Mouse (Mus musculus): ENCODE results near the gene Gpatch8. TPM values are rescaled to one million over a fixed set of nuclear protein-coding genes. Genes with fewer than 3 reads are reported as not detected.

Gene Gpatch8
- polyA plus RNA-seq, 1 experiment from 2014 or later: 42.5 TPM

GRCm38 (mm10) chr11:102478671-102479070 lies 77.5 kb downstream of the Gpatch8 start:
- no peaks in the 10 kb centered on the region for H3K4me1 ChIP-seq (ENCODE audit: control insufficient read depth, insufficient read depth, low read length)
- ATAC-seq (ENCODE audit: low FRiP score) (no peak), DNase-seq (ENCODE audit: low spot score, missing footprints) (no peak)
- no peak overlapping the region for H3K4me2 ChIP-seq
- no peaks in the 10 kb centered on the region for H3K9me3 ChIP-seq (ENCODE audit: control insufficient read depth, low read length)
- no peaks in the 10 kb centered on the region for H3K27me3 ChIP-seq (ENCODE audit: control insufficient read depth, insufficient read depth, low read length)
- peaks cover 26% of the 10 kb centered on the region for H3K36me3 ChIP-seq (ENCODE audit: control insufficient read depth, insufficient read depth, low read length)
- no peak overlapping the region for H3K9ac ChIP-seq (ENCODE audit: low read length)
- WGBS: 93% methylated on average over 3 of the region's 3 CpGs
- H3K27ac ChIP-seq (ENCODE audit: low read depth, low read length): no peak overlapping the region
- H3K4me3 ChIP-seq (ENCODE audit: low read depth, low read length): no peak overlapping the region

- Histone ChIP-seq H3K36me3 (ENCODE audit: control insufficient read depth, insufficient read depth, low read length) (peaks cover 12% of the 10 kb centered on the region), H3K4me1 (ENCODE audit: control insufficient read depth, insufficient read depth, low read length) (no peaks in the 10 kb centered on the region), H3K4me3 (ENCODE audit: low read depth, low read length) (no peak overlapping the region), H3K27me3 (ENCODE audit: control insufficient read depth, insufficient read depth, low read length) (no peaks in the 10 kb centered on the region), H3K27ac (ENCODE audit: low read depth, low read length) (no peak overlapping the region), H3K9ac (ENCODE audit: low read length) (no peak overlapping the region), H3K9me3 (ENCODE audit: control insufficient read depth, low read length) (no peaks in the 10 kb centered on the region), H3K4me2 (no peak overlapping the region)
- WGBS: 96% methylated on average over 3 of the region's 3 CpGs
- no peak for ATAC-seq (ENCODE audit: low FRiP score)
- DNase-seq (ENCODE audit: low spot score, missing footprints): no peak
These were observed 81.2 kb downstream of the Gpatch8 start for GRCm38 (mm10) chr11:102475027-102475426.

GRCm38 (mm10) chr11:102469648-102470357 lies 86.4 kb downstream of the Gpatch8 start, which contains the start of gene Itga2b:
Itga2b (minus strand) TSS chr11:102470122.
- H3K9me3 ChIP-seq (ENCODE audit: control insufficient read depth, low read length): no peaks in the 10 kb centered on the region
- H3K27me3 ChIP-seq (ENCODE audit: control insufficient read depth, insufficient read depth, low read length): peaks cover 1% of the 10 kb centered on the region; the same call in 1 of the 2 replicates
- H3K9ac ChIP-seq (ENCODE audit: low read length): no peak within 1 kb of the TSS
- no peak within 1 kb of the TSS for H3K4me2 ChIP-seq
- no peak for ATAC-seq (ENCODE audit: low FRiP score)
- no peak within 1 kb of the TSS for H3K27ac ChIP-seq (ENCODE audit: low read depth, low read length)
- 69% methylated on average over 11 of the region's 11 CpGs for WGBS
- H3K4me3 ChIP-seq (ENCODE audit: low read depth, low read length): no peak within 1 kb of the TSS
- H3K4me1 ChIP-seq (ENCODE audit: control insufficient read depth, insufficient read depth, low read length): peaks cover 12% of the 10 kb centered on the region
- DNase-seq (ENCODE audit: low spot score, missing footprints): no peak
- no peaks in the 10 kb centered on the region for H3K36me3 ChIP-seq (ENCODE audit: control insufficient read depth, insufficient read depth, low read length)

- ATAC-seq (ENCODE audit: low FRiP score) (peak; percentile 92), DNase-seq (ENCODE audit: low spot score, missing footprints) (peak; percentile 99)
- under 1% methylated on average over 36 of the region's 37 CpGs for WGBS
- peaks cover 2% of the 10 kb centered on the region; the same call in 1 of the 2 replicates for H3K27me3 ChIP-seq (ENCODE audit: control insufficient read depth, insufficient read depth, low read length)
- no peaks in the 10 kb centered on the region for H3K36me3 ChIP-seq (ENCODE audit: control insufficient read depth, insufficient read depth, low read length)
- no peaks in the 10 kb centered on the region for H3K9me3 ChIP-seq (ENCODE audit: control insufficient read depth, low read length)
- H3K9ac ChIP-seq (ENCODE audit: low read length): peak overlapping the region; percentile 54
- H3K4me3 ChIP-seq (ENCODE audit: low read depth, low read length): peak overlapping the region; percentile 35
- peak overlapping the region; percentile 91 for H3K4me2 ChIP-seq
- H3K27ac ChIP-seq (ENCODE audit: low read depth, low read length): no peak overlapping the region
- peaks cover 12% of the 10 kb centered on the region for H3K4me1 ChIP-seq (ENCODE audit: control insufficient read depth, insufficient read depth, low read length)
These were observed 89.1 kb downstream of the Gpatch8 start for GRCm38 (mm10) chr11:102467041-102467631.

GRCm38 (mm10) chr11:102465713-102466436 lies 90.3 kb downstream of the Gpatch8 start:
- ATAC-seq (ENCODE audit: low FRiP score) (no peak), DNase-seq (ENCODE audit: low spot score, missing footprints) (peak; percentile 87)
- Histone ChIP-seq H3K4me2 (no peak overlapping the region), H3K4me3 (ENCODE audit: low read depth, low read length) (no peak overlapping the region), H3K27ac (ENCODE audit: low read depth, low read length) (no peak overlapping the region), H3K4me1 (ENCODE audit: control insufficient read depth, insufficient read depth, low read length) (peaks cover 12% of the 10 kb centered on the region), H3K9ac (ENCODE audit: low read length) (no peak overlapping the region), H3K36me3 (ENCODE audit: control insufficient read depth, insufficient read depth, low read length) (no peaks in the 10 kb centered on the region), H3K27me3 (ENCODE audit: control insufficient read depth, insufficient read depth, low read length) (peaks cover 2% of the 10 kb centered on the region; the same call in 1 of the 2 replicates), H3K9me3 (ENCODE audit: control insufficient read depth, low read length) (no peaks in the 10 kb centered on the region)
- WGBS: 11% methylated on average over 26 of the region's 26 CpGs

GRCm38 (mm10) chr11:102464901-102465300 lies 91.3 kb downstream of the Gpatch8 start:
- WGBS: 95% methylated on average over 6 of the region's 6 CpGs
- no peaks in the 10 kb centered on the region for H3K36me3 ChIP-seq (ENCODE audit: control insufficient read depth, insufficient read depth, low read length)
- H3K27me3 ChIP-seq (ENCODE audit: control insufficient read depth, insufficient read depth, low read length): peaks cover 2% of the 10 kb centered on the region; the same call in 1 of the 2 replicates
- H3K4me1 ChIP-seq (ENCODE audit: control insufficient read depth, insufficient read depth, low read length): peaks cover 12% of the 10 kb centered on the region
- ATAC-seq (ENCODE audit: low FRiP score) (no peak), DNase-seq (ENCODE audit: low spot score, missing footprints) (no peak)
- H3K27ac ChIP-seq (ENCODE audit: low read depth, low read length): no peak overlapping the region
- H3K4me2 ChIP-seq: no peak overlapping the region
- H3K9me3 ChIP-seq (ENCODE audit: control insufficient read depth, low read length): no peaks in the 10 kb centered on the region
- no peak overlapping the region for H3K4me3 ChIP-seq (ENCODE audit: low read depth, low read length)
- H3K9ac ChIP-seq (ENCODE audit: low read length): no peak overlapping the region

- Histone ChIP-seq H3K27ac (ENCODE audit: low read depth, low read length) (no peak overlapping the region), H3K4me1 (ENCODE audit: control insufficient read depth, insufficient read depth, low read length) (peaks cover 6% of the 10 kb centered on the region; the same call in 1 of the 2 replicates), H3K9ac (ENCODE audit: low read length) (no peak overlapping the region), H3K4me2 (no peak overlapping the region), H3K9me3 (ENCODE audit: control insufficient read depth, low read length) (no peaks in the 10 kb centered on the region), H3K4me3 (ENCODE audit: low read depth, low read length) (no peak overlapping the region), H3K36me3 (ENCODE audit: control insufficient read depth, insufficient read depth, low read length) (no peaks in the 10 kb centered on the region), H3K27me3 (ENCODE audit: control insufficient read depth, insufficient read depth, low read length) (peaks cover 9% of the 10 kb centered on the region)
- 83% methylated on average over 3 of the region's 3 CpGs for WGBS
- DNase-seq (ENCODE audit: low spot score, missing footprints) (no peak), ATAC-seq (ENCODE audit: low FRiP score) (no peak)
These were observed 94.4 kb downstream of the Gpatch8 start for GRCm38 (mm10) chr11:102461764-102462163.

GRCm38 (mm10) chr11:102460541-102460940 lies 95.7 kb downstream of the Gpatch8 start:
- 61% methylated on average over 16 of the region's 16 CpGs for WGBS
- H3K9me3 ChIP-seq (ENCODE audit: control insufficient read depth, low read length): no peaks in the 10 kb centered on the region
- H3K4me2 ChIP-seq: no peak overlapping the region
- no peak overlapping the region for H3K9ac ChIP-seq (ENCODE audit: low read length)
- no peak for DNase-seq (ENCODE audit: low spot score, missing footprints)
- ATAC-seq (ENCODE audit: low FRiP score): no peak
- H3K36me3 ChIP-seq (ENCODE audit: control insufficient read depth, insufficient read depth, low read length): no peaks in the 10 kb centered on the region
- peaks cover 9% of the 10 kb centered on the region for H3K27me3 ChIP-seq (ENCODE audit: control insufficient read depth, insufficient read depth, low read length)
- H3K27ac ChIP-seq (ENCODE audit: low read depth, low read length): no peak overlapping the region
- no peak overlapping the region for H3K4me3 ChIP-seq (ENCODE audit: low read depth, low read length)
- H3K4me1 ChIP-seq (ENCODE audit: control insufficient read depth, insufficient read depth, low read length): peaks cover 4% of the 10 kb centered on the region
